Mouse (Mus musculus): ENCODE measurements at regions not wholly inside any gene's neighbourhood (a gene's known extent, or its start where the extent isn't known, plus 50 kb on each side); places are given as distances from the start of the nearest gene placed in this dataset.

GRCm38 (mm10) chr16:53064151-53064550 lies 610.3 kb upstream of the Alcam start:
- no peak overlapping the region for H3K4me3 ChIP-seq (ENCODE audit: low read depth, low read length)
- TF ChIP-seq CTCF (IDR thresholded peaks at IDR 0.05; ENCODE audit: low read depth) = no peak

GRCm38 (mm10) chr16:53063061-53063460 lies 609.2 kb upstream of the Alcam start:
- no peaks in the 10 kb centered on the region for H3K9me3 ChIP-seq (ENCODE audit: control insufficient read depth)
- TF ChIP-seq CTCF (IDR thresholded peaks at IDR 0.05; ENCODE audit: low read depth) = no peak
- no peak overlapping the region for H3K9ac ChIP-seq (ENCODE audit: low read depth, low read length)
- no peak overlapping the region for H3K27ac ChIP-seq (ENCODE audit: low read depth, low read length)
- no peak for ATAC-seq
- H3K4me2 ChIP-seq (replicated peaks; ENCODE audit: low read depth) = no peak overlapping the region
- H3K4me1 ChIP-seq (replicated peaks; ENCODE audit: control insufficient read depth, insufficient read depth, low read length) = no peaks in the 10 kb centered on the region
- 63% methylated on average over 5 of the region's 5 CpGs for WGBS
- H3K36me3 ChIP-seq (ENCODE audit: control insufficient read depth, insufficient read depth) = no peaks in the 10 kb centered on the region
- no peak overlapping the region for H3K4me3 ChIP-seq (ENCODE audit: low read depth, low read length)
- H3K27me3 ChIP-seq (replicated peaks; ENCODE audit: control insufficient read depth, insufficient read depth, low read length) = no peaks in the 10 kb centered on the region

More at GRCm38 (mm10) chr16:53064151-53064550, 610.3 kb upstream of the Alcam start:
- H3K4me2 ChIP-seq (replicated peaks; ENCODE audit: low read depth) = no peak overlapping the region
- no peaks in the 10 kb centered on the region for H3K27me3 ChIP-seq (replicated peaks; ENCODE audit: control insufficient read depth, insufficient read depth, low read length)
- no peaks in the 10 kb centered on the region for H3K4me1 ChIP-seq (replicated peaks; ENCODE audit: control insufficient read depth, insufficient read depth, low read length)
- H3K9me3 ChIP-seq (ENCODE audit: control insufficient read depth) = no peaks in the 10 kb centered on the region
- 79% methylated on average over 3 of the region's 3 CpGs for WGBS
- no peak overlapping the region for H3K27ac ChIP-seq (ENCODE audit: low read depth, low read length)
- H3K9ac ChIP-seq (ENCODE audit: low read depth, low read length) = no peak overlapping the region
- H3K36me3 ChIP-seq (ENCODE audit: control insufficient read depth, insufficient read depth) = no peaks in the 10 kb centered on the region
- no peak for ATAC-seq

GRCm38 (mm10) chr16:53026056-53026455 lies 572.2 kb upstream of the Alcam start:
- Histone ChIP-seq H3K9ac (ENCODE audit: low read depth, low read length) (no peak overlapping the region), H3K27ac (ENCODE audit: low read depth, low read length) (no peak overlapping the region), H3K4me1 (replicated peaks; ENCODE audit: control insufficient read depth, insufficient read depth, low read length) (no peaks in the 10 kb centered on the region), H3K4me3 (ENCODE audit: low read depth, low read length) (no peak overlapping the region), H3K27me3 (replicated peaks; ENCODE audit: control insufficient read depth, insufficient read depth, low read length) (no peaks in the 10 kb centered on the region), H3K36me3 (ENCODE audit: control insufficient read depth, insufficient read depth) (no peaks in the 10 kb centered on the region), H3K4me2 (replicated peaks; ENCODE audit: low read depth) (no peak overlapping the region), H3K9me3 (ENCODE audit: control insufficient read depth) (no peaks in the 10 kb centered on the region)
- no peak for TF ChIP-seq CTCF (IDR thresholded peaks at IDR 0.05; ENCODE audit: low read depth)
- ATAC-seq = no peak
- WGBS = 68% methylated on average over 1 of the region's 1 CpGs

- Histone ChIP-seq H3K36me3 (ENCODE audit: control insufficient read depth, insufficient read depth) (no peaks in the 10 kb centered on the region), H3K4me2 (replicated peaks; ENCODE audit: low read depth) (no peak overlapping the region), H3K27ac (ENCODE audit: low read depth, low read length) (no peak overlapping the region), H3K9ac (ENCODE audit: low read depth, low read length) (no peak overlapping the region), H3K4me1 (replicated peaks; ENCODE audit: control insufficient read depth, insufficient read depth, low read length) (no peaks in the 10 kb centered on the region), H3K4me3 (ENCODE audit: low read depth, low read length) (no peak overlapping the region), H3K27me3 (replicated peaks; ENCODE audit: control insufficient read depth, insufficient read depth, low read length) (no peaks in the 10 kb centered on the region), H3K9me3 (ENCODE audit: control insufficient read depth) (no peaks in the 10 kb centered on the region)
- no peak for ATAC-seq
- no peak for TF ChIP-seq CTCF (IDR thresholded peaks at IDR 0.05; ENCODE audit: low read depth)
- WGBS = 86% methylated on average over 1 of the region's 1 CpGs
Measured at GRCm38 (mm10) chr16:53011847-53012246, 558.0 kb upstream of the Alcam start.

GRCm38 (mm10) chr16:52988852-52989397 lies 535.1 kb upstream of the Alcam start:
- no peak for ATAC-seq
- TF ChIP-seq CTCF (IDR thresholded peaks at IDR 0.05; ENCODE audit: low read depth) = no peak

GRCm38 (mm10) chr16:52984336-52984735 lies 530.5 kb upstream of the Alcam start:
- Histone ChIP-seq H3K27ac (ENCODE audit: low read depth, low read length) (no peak overlapping the region), H3K4me2 (replicated peaks; ENCODE audit: low read depth) (no peak overlapping the region), H3K9me3 (ENCODE audit: control insufficient read depth) (no peaks in the 10 kb centered on the region), H3K4me3 (ENCODE audit: low read depth, low read length) (no peak overlapping the region), H3K9ac (ENCODE audit: low read depth, low read length) (no peak overlapping the region), H3K4me1 (replicated peaks; ENCODE audit: control insufficient read depth, insufficient read depth, low read length) (no peaks in the 10 kb centered on the region), H3K36me3 (ENCODE audit: control insufficient read depth, insufficient read depth) (no peaks in the 10 kb centered on the region), H3K27me3 (replicated peaks; ENCODE audit: control insufficient read depth, insufficient read depth, low read length) (no peaks in the 10 kb centered on the region)
- TF ChIP-seq CTCF (IDR thresholded peaks at IDR 0.05; ENCODE audit: low read depth) = no peak
- WGBS = 82% methylated on average over 1 of the region's 1 CpGs
- no peak for ATAC-seq

More at GRCm38 (mm10) chr16:52988852-52989397, 535.1 kb upstream of the Alcam start:
- Histone ChIP-seq H3K27ac (ENCODE audit: low read depth, low read length) (no peak overlapping the region), H3K4me3 (ENCODE audit: low read depth, low read length) (no peak overlapping the region), H3K27me3 (replicated peaks; ENCODE audit: control insufficient read depth, insufficient read depth, low read length) (no peaks in the 10 kb centered on the region), H3K9me3 (ENCODE audit: control insufficient read depth) (no peaks in the 10 kb centered on the region), H3K4me1 (replicated peaks; ENCODE audit: control insufficient read depth, insufficient read depth, low read length) (no peaks in the 10 kb centered on the region), H3K9ac (ENCODE audit: low read depth, low read length) (no peak overlapping the region), H3K4me2 (replicated peaks; ENCODE audit: low read depth) (no peak overlapping the region), H3K36me3 (ENCODE audit: control insufficient read depth, insufficient read depth) (no peaks in the 10 kb centered on the region)
- WGBS = 92% methylated on average over 1 of the region's 1 CpGs

- whole genome bisulfite sequencing = 81% methylated on average over 2 of the region's 2 CpGs
- Histone ChIP-seq H3K4me2 (replicated peaks; ENCODE audit: low read depth) (no peak overlapping the region), H3K27ac (ENCODE audit: low read depth, low read length) (no peak overlapping the region), H3K9ac (ENCODE audit: low read depth, low read length) (no peak overlapping the region), H3K4me1 (replicated peaks; ENCODE audit: control insufficient read depth, insufficient read depth, low read length) (no peaks in the 10 kb centered on the region), H3K27me3 (replicated peaks; ENCODE audit: control insufficient read depth, insufficient read depth, low read length) (no peaks in the 10 kb centered on the region), H3K4me3 (ENCODE audit: low read depth, low read length) (no peak overlapping the region), H3K36me3 (ENCODE audit: control insufficient read depth, insufficient read depth) (no peaks in the 10 kb centered on the region), H3K9me3 (ENCODE audit: control insufficient read depth) (no peaks in the 10 kb centered on the region)
- ATAC-seq = no peak
- TF ChIP-seq CTCF (IDR thresholded peaks at IDR 0.05; ENCODE audit: low read depth) = no peak
Measured at GRCm38 (mm10) chr16:52980995-52981394, 527.1 kb upstream of the Alcam start.

All from intestine, postnatal 0 days (tissue).